Comparison of ENCODE assay signal across 31 mouse cellular contexts in genomic region chr8:64048556-64048955, GRCm38 (mm10).
DNase-seq lines count a peak whose midpoint lies in the region; ATAC-seq lines count a peak whose summit lies in the region.
"Had no signal": no experiment of that assay in that cellular context is flagged by ENCODE, and none has a peak within 500 bp of the region (broad histone marks: within the 10 kb centered on the region; RNA-seq: fewer than 3 reads in every experiment).

No protein-coding gene starts in this region.

- WGBS in forebrain, embryonic 15.5 days: 12% methylated on average over 3 of the region's 3 CpGs
- WGBS in forebrain, embryonic 11.5 days: 48% methylated on average over 3 of the region's 3 CpGs
- WGBS in midbrain, embryonic 12.5 days: 70% methylated on average over 3 of the region's 3 CpGs
- 54% methylated on average over 3 of the region's 3 CpGs for WGBS in midbrain, embryonic 16.5 days
- WGBS in kidney, embryonic 15.5 days: 86% methylated on average over 3 of the region's 3 CpGs

- H3K9me3 ChIP-seq in forebrain, embryonic 15.5 days: no peaks in the 10 kb centered on the region
- H3K9me3 ChIP-seq in forebrain, embryonic 11.5 days (ENCODE audit: control insufficient read depth, low read length): no peaks in the 10 kb centered on the region
- H3K9me3 ChIP-seq in midbrain, embryonic 12.5 days: no peaks in the 10 kb centered on the region
- no peaks in the 10 kb centered on the region for H3K9me3 ChIP-seq in midbrain, embryonic 16.5 days (replicated peaks; ENCODE audit: control insufficient read depth, low read length, poor library complexity, severe bottlenecking)
- no peaks in the 10 kb centered on the region for H3K9me3 ChIP-seq in kidney, embryonic 15.5 days (replicated peaks)
- H3K9me3 ChIP-seq: embryonic facial prominence, embryonic 15.5 days; hindbrain, embryonic 12.5 days; intestine, embryonic 15.5 days; liver, embryonic 12.5 days; neural tube, embryonic 15.5 days had no signal

- H3K27ac ChIP-seq in forebrain, embryonic 15.5 days (replicated peaks): no peak overlapping the region
- no peak overlapping the region for H3K27ac ChIP-seq in forebrain, embryonic 11.5 days (ENCODE audit: low read depth, low read length)
- no peak overlapping the region for H3K27ac ChIP-seq in midbrain, embryonic 12.5 days (replicated peaks)
- no peak overlapping the region for H3K27ac ChIP-seq in midbrain, embryonic 16.5 days (ENCODE audit: low read length)
- no peak overlapping the region for H3K27ac ChIP-seq in kidney, embryonic 15.5 days
- H3K27ac ChIP-seq: embryonic facial prominence, embryonic 15.5 days; gastrocnemius, adult 2 months; hindbrain, embryonic 12.5 days; hindbrain, postnatal 0 days; intestine, embryonic 15.5 days; liver, embryonic 12.5 days; macrophage; neural tube, embryonic 15.5 days; stomach, postnatal 0 days had no signal

- ATAC-seq in forebrain, embryonic 15.5 days (replicated peaks): peak; percentile 82
- ATAC-seq in forebrain, embryonic 11.5 days (replicated peaks; ENCODE audit: low FRiP score): no peak
- peak; percentile 47; the same call in 1 of the 2 replicates for ATAC-seq in midbrain, embryonic 12.5 days (ENCODE audit: low FRiP score, low read depth)
- ATAC-seq in midbrain, embryonic 16.5 days: no peak
- ATAC-seq in megakaryocyte, adult 5-6 weeks (ENCODE audit: poor library complexity, severe bottlenecking): no peak
- no peak for ATAC-seq in kidney, embryonic 15.5 days (replicated peaks; ENCODE audit: low FRiP score)
- ATAC-seq: hindbrain, postnatal 0 days; intestine, embryonic 15.5 days; liver, embryonic 12.5 days; liver, postnatal 0 days; Patski had no signal

- no peaks in the 10 kb centered on the region for H3K36me3 ChIP-seq in forebrain, embryonic 15.5 days
- H3K36me3 ChIP-seq in forebrain, embryonic 11.5 days (ENCODE audit: control insufficient read depth, insufficient read depth, low read length): no peaks in the 10 kb centered on the region
- no peaks in the 10 kb centered on the region for H3K36me3 ChIP-seq in midbrain, embryonic 12.5 days
- H3K36me3 ChIP-seq in midbrain, embryonic 16.5 days (ENCODE audit: control insufficient read depth, insufficient read depth, low read length): no peaks in the 10 kb centered on the region
- no peaks in the 10 kb centered on the region for H3K36me3 ChIP-seq in kidney, embryonic 15.5 days
- H3K36me3 ChIP-seq: embryonic facial prominence, embryonic 15.5 days; hindbrain, embryonic 12.5 days; intestine, embryonic 15.5 days; liver, embryonic 12.5 days; neural tube, embryonic 15.5 days had no signal

- no peak overlapping the region for H3K4me3 ChIP-seq in forebrain, embryonic 15.5 days
- H3K4me3 ChIP-seq in forebrain, embryonic 11.5 days (ENCODE audit: low read depth, low read length): no peak overlapping the region
- no peak overlapping the region for H3K4me3 ChIP-seq in midbrain, embryonic 12.5 days
- H3K4me3 ChIP-seq in midbrain, embryonic 16.5 days (ENCODE audit: low read depth, low read length): no peak overlapping the region
- no peak overlapping the region for H3K4me3 ChIP-seq in kidney, embryonic 15.5 days (replicated peaks)
- H3K4me3 ChIP-seq: embryonic facial prominence, embryonic 15.5 days; gastrocnemius, adult 2 months; hindbrain, embryonic 12.5 days; intestine, embryonic 15.5 days; liver, embryonic 12.5 days; neural tube, embryonic 15.5 days had no signal

- no peak overlapping the region for H3K9ac ChIP-seq in forebrain, embryonic 15.5 days (replicated peaks)
- no peak overlapping the region for H3K9ac ChIP-seq in forebrain, embryonic 11.5 days (ENCODE audit: low read length)
- no peak overlapping the region for H3K9ac ChIP-seq in midbrain, embryonic 12.5 days (replicated peaks)
- H3K9ac ChIP-seq in midbrain, embryonic 16.5 days (ENCODE audit: low read depth, low read length): no peak overlapping the region
- H3K9ac ChIP-seq in kidney, embryonic 15.5 days: no peak overlapping the region
- H3K9ac ChIP-seq: embryonic facial prominence, embryonic 15.5 days; hindbrain, embryonic 12.5 days; intestine, embryonic 15.5 days; liver, embryonic 12.5 days; liver, postnatal 0 days; neural tube, embryonic 15.5 days had no signal

- H3K4me2 ChIP-seq in forebrain, embryonic 15.5 days (replicated peaks): no peak overlapping the region
- no peak overlapping the region for H3K4me2 ChIP-seq in forebrain, embryonic 11.5 days (ENCODE audit: low read depth, low read length, severe bottlenecking)
- no peak overlapping the region for H3K4me2 ChIP-seq in midbrain, embryonic 12.5 days (replicated peaks)
- no peak overlapping the region for H3K4me2 ChIP-seq in midbrain, embryonic 16.5 days (ENCODE audit: low read length)
- no peak overlapping the region for H3K4me2 ChIP-seq in kidney, embryonic 15.5 days
- H3K4me2 ChIP-seq: embryonic facial prominence, embryonic 15.5 days; heart, embryonic 11.5 days; hindbrain, embryonic 12.5 days; intestine, embryonic 15.5 days; liver, embryonic 12.5 days; neural tube, embryonic 15.5 days had no signal

- no peaks in the 10 kb centered on the region for H3K27me3 ChIP-seq in forebrain, embryonic 15.5 days
- no peaks in the 10 kb centered on the region for H3K27me3 ChIP-seq in forebrain, embryonic 11.5 days (ENCODE audit: control insufficient read depth, insufficient read depth, low read length)
- H3K27me3 ChIP-seq in midbrain, embryonic 12.5 days: no peaks in the 10 kb centered on the region
- no peaks in the 10 kb centered on the region for H3K27me3 ChIP-seq in midbrain, embryonic 16.5 days (ENCODE audit: control insufficient read depth, insufficient read depth, low read depth, low read length)
- H3K27me3 ChIP-seq in kidney, embryonic 15.5 days: no peaks in the 10 kb centered on the region
- H3K27me3 ChIP-seq: embryonic facial prominence, embryonic 15.5 days; hindbrain, embryonic 12.5 days; intestine, embryonic 15.5 days; liver, embryonic 12.5 days; neural tube, embryonic 15.5 days had no signal

- DNase-seq in forebrain, embryonic 11.5 days (ENCODE audit: low spot score): no peak
- DNase-seq in forelimb bud, embryonic 11.5 days (ENCODE audit: low read depth, low spot score): peak; percentile 30
- DNase-seq: adrenal gland, postnatal 14 days; cerebellum, adult 2 months; cerebellum, postnatal 14 days; gastrocnemius, adult 2 months; gastrocnemius, postnatal 36 days; heart, adult 18-20 months; heart, postnatal 36 days; kidney, adult 8-10 months; kidney, postnatal 10 days; liver, postnatal 0 days; lung, postnatal 10 days; right cerebral cortex, postnatal 4 days; thymus, adult 2 months; thymus, postnatal 36 days had no signal

- H3K4me1 ChIP-seq in forebrain, embryonic 15.5 days: peaks cover 9% of the 10 kb centered on the region; the same call in 1 of the 2 replicates
- H3K4me1 ChIP-seq in forebrain, embryonic 11.5 days (replicated peaks; ENCODE audit: control insufficient read depth, insufficient read depth, low read length): no peaks in the 10 kb centered on the region; the same call in 1 of the 2 replicates
- 0 out of 2 replicates have a peak, but pooled peaks cover 9% of the 10 kb centered on the region for H3K4me1 ChIP-seq in midbrain, embryonic 12.5 days
- 0 out of 2 replicates have a peak, but pooled peaks cover 2% of the 10 kb centered on the region for H3K4me1 ChIP-seq in midbrain, embryonic 16.5 days (ENCODE audit: control insufficient read depth, insufficient read depth, low read length)
- H3K4me1 ChIP-seq in kidney, embryonic 15.5 days: no peaks in the 10 kb centered on the region
- H3K4me1 ChIP-seq: embryonic facial prominence, embryonic 15.5 days; hindbrain, embryonic 12.5 days; intestine, embryonic 15.5 days; liver, embryonic 12.5 days had no signal

Comparison
In these comparisons a context has a peak if more than half of its experiments do, and no peak if none do; other contexts are left out.
1. ATAC-seq: peak in forebrain, embryonic 15.5 days (single experiment) and midbrain, embryonic 12.5 days (single experiment); none in forebrain, embryonic 11.5 days (single experiment), midbrain, embryonic 16.5 days (single experiment), megakaryocyte, adult 5-6 weeks (single experiment) and kidney, embryonic 15.5 days (single experiment).